Mouse (Mus musculus) embryonic facial prominence, embryonic 11.5 days (tissue): ENCODE measurements around the gene Olfr860. TPM values are rescaled to one million over a fixed set of nuclear protein-coding genes. Genes with fewer than 3 reads are reported as not detected.
"Not testable (repeated sequence)": the region's sequence is repeated elsewhere in the genome, so short reads cannot be mapped to it uniquely, and the experiment has no call there.

Source experiments
- ATAC-seq: fragments of 200-750 bp; cut with Nextera tagmentation; replicated peaks from 2 replicates; pipeline ENCODE4 v1.8.0; 2017; ENCODE audit warnings: low read depth; ENCODE audit not compliant: insufficient number of reproducible peaks, low FRiP score, low TSS enrichment
- DNase-seq: peaks from one replicate; pipeline ENCODE4 v3.0.0-alpha.2; 2015; ENCODE audit warnings: low spot score
- H3K27ac ChIP-seq: fragments of 300-500 bp; sonication (generic); replicated peaks from 2 replicates; pipeline ENCODE4 v1.5.1; 2014; ENCODE audit warnings: mild to moderate bottlenecking, low read depth, low read length, control low read depth
- H3K27me3 ChIP-seq: fragments of 300-500 bp; sonication (generic); 2 replicates; pipeline ENCODE4 v1.6.1; 2014; ENCODE audit warnings: mild to moderate bottlenecking, low read length, moderate library complexity, mixed read lengths; ENCODE audit not compliant: control insufficient read depth, insufficient read depth
- H3K36me3 ChIP-seq: fragments of 300-500 bp; sonication (generic); replicated peaks from 2 replicates; pipeline ENCODE4 v1.6.1; 2014; ENCODE audit warnings: low read depth, mild to moderate bottlenecking, low read length, moderate library complexity, mixed read lengths; ENCODE audit not compliant: control insufficient read depth, insufficient read depth
- H3K4me1 ChIP-seq: fragments of 300-500 bp; sonication (generic); 2 replicates; pipeline ENCODE4 v1.6.1; 2014; ENCODE audit warnings: low read length, mixed read lengths; ENCODE audit not compliant: control insufficient read depth, insufficient read depth
- H3K4me2 ChIP-seq: fragments of 300-500 bp; sonication (generic); 2 replicates; pipeline ENCODE4 v1.6.1; 2014; ENCODE audit warnings: low read depth, mild to moderate bottlenecking, control low read depth, low read length, moderate library complexity
- H3K4me3 ChIP-seq: fragments of 300-500 bp; sonication (generic); 2 replicates; pipeline ENCODE4 v1.5.1; 2014; ENCODE audit warnings: low read depth, low read length, control low read depth
- H3K9ac ChIP-seq: fragments of 300-500 bp; sonication (generic); replicated peaks from 2 replicates; pipeline ENCODE4 v1.6.1; 2014; ENCODE audit warnings: mild to moderate bottlenecking, control low read depth, low read length
- H3K9me3 ChIP-seq: fragments of 300-500 bp; sonication (generic); replicated peaks from 2 replicates; pipeline ENCODE4 v1.6.1; 2016; ENCODE audit warnings: mild to moderate bottlenecking, low read length, inconsistent platforms, mixed read lengths; ENCODE audit not compliant: control insufficient read depth
- WGBS: fragments of 180-500 bp; shearing (Covaris S2); extraction: QIAGEN DNeasy Blood & Tissue Kit; methylation state at CpG from one replicate; pipeline ENCODE4 v1.1.7; 2014; 5-methylcytosine and 5-hydroxymethylcytosine counted together
- polyA plus RNA-seq: library from polyadenylated mRNA; unstranded; fragments of >200 nt; fragmentation: Nextera tagmentation; extraction: Ambion mirVana; gene quantifications from 2 replicates; pipeline ENCODE4 v1.2.1, GENCODE M21; 2014

Gene Olfr860
- polyA plus RNA-seq, result not detected in 2 replicates

DNA sequence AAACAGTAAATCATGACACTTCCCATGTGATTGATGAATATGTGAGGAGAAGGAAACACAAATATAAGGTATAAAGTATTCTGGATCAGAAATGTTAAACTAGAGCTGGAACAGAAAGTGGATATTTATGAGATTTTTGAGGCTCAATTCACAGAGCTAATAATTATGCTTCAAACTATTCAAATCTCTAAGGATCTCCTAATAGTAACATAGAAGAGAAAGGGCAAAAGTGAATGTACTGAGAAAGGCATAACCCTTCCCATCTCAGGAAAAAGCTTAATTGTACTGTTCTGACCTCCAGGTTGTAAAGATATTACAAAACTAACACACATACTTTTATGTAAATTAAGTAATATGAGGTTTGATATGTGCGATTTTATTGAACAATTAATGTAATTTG is at the start of gene Olfr860:
Gene Olfr860, minus strand, starts transcription at position 101 of the 400 bp plus-strand sequence.
- H3K4me3 ChIP-seq, result no peak within 1 kb of the TSS
- DNase-seq, result no peak
- no peaks in the 10 kb centered on the region for H3K4me1 ChIP-seq
- H3K36me3 ChIP-seq, result no peaks in the 10 kb centered on the region
- H3K4me2 ChIP-seq, result no peak within 1 kb of the TSS
- no peaks in the 10 kb centered on the region for H3K27me3 ChIP-seq
- no peak within 1 kb of the TSS for H3K9ac ChIP-seq
- ATAC-seq, result no peak
- H3K9me3 ChIP-seq, result no peaks in the 10 kb centered on the region
- WGBS, result 83% methylated on average over 1 of the region's 1 CpGs
- no peak within 1 kb of the TSS for H3K27ac ChIP-seq

DNA sequence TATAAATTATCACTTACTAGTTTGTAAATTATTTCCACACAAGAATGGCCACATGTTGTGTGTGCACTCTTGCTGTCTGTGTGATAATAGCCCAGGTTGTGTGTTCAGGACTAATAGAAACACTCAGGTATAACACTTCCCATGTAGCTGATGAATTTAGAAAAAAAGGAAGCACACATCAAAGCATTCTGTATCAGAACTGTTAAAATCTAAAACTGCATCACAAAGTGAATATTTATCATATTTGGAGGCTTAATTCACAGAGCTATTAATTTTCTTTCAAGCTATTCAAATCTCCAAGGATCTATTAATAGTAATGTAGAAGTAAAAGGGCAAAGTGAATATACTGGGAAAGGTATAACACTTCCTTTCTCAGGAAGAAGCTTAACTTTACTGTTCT is 38.4 kb upstream of the Olfr860 start, which contains the start of gene Olfr862:
Gene Olfr862, minus strand, starts transcription at position 101 of the 400 bp plus-strand sequence.
- Histone ChIP-seq H3K4me1 (no peaks in the 10 kb centered on the region), H3K9me3 (no peaks in the 10 kb centered on the region), H3K9ac (no peak within 1 kb of the TSS), H3K36me3 (no peaks in the 10 kb centered on the region), H3K4me3 (no peak within 1 kb of the TSS), H3K27me3 (no peaks in the 10 kb centered on the region), H3K4me2 (no peak within 1 kb of the TSS), H3K27ac (no peak within 1 kb of the TSS)
- no peak for ATAC-seq
- DNase-seq, result no peak

DNA sequence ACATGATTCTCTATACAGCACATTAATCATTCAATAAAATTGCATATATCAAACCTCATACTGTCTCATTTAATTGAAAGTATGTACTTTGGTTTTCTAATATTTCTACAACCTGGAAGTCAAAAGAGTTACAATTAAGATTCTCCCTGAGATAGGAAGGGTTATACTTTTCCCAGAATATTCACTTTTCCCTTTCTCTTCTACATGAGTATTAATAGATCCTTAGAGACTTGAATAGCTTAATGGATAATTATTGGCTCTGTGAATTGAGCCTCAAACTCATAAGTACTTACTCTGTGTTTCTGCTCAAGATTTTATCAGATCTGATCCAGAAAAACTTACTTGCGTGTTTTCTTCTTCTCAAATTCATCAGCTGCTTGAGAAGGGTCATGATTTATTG is 44.9 kb downstream of the Olfr860 start, which contains the start of gene Olfr859:
Gene Olfr859, plus strand, starts transcription at position 301 of the 400 bp plus-strand sequence.
- not testable (repeated sequence) for H3K27me3 ChIP-seq, H3K36me3 ChIP-seq, ATAC-seq, H3K9ac ChIP-seq, H3K4me1 ChIP-seq, H3K4me2 ChIP-seq, H3K9me3 ChIP-seq, H3K27ac ChIP-seq, DNase-seq, H3K4me3 ChIP-seq
- WGBS, result 73% methylated on average over 1 of the region's 1 CpGs

DNA sequence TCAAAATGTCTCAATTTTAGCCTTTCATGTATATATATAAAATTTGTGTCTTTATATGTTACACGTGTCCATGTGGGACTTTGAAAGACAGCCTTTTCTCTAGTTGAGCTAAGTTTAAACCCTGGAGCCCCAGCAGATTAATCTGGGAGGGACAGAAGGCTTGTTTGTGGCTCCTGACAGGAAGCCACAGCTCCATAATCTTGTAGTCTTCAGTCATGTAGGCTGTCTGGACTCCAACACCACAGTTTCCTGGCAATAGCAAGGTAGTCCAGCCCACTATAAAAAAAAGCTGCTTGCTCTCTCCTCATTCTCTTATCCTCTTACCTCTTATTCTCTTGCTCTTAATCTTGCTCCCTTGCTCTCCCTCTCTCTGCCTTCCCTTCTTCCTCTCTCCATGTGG is 46.5 kb downstream of the Olfr860 start:
- ATAC-seq (no peak), DNase-seq (no peak)
- H3K27me3 ChIP-seq, result no peaks in the 10 kb centered on the region
- H3K4me2 ChIP-seq, result no peak overlapping the region
- H3K36me3 ChIP-seq, result no peaks in the 10 kb centered on the region
- H3K9ac ChIP-seq, result no peak overlapping the region
- no peaks in the 10 kb centered on the region for H3K4me1 ChIP-seq
- H3K9me3 ChIP-seq, result no peaks in the 10 kb centered on the region
- 57% methylated on average over 1 of the region's 1 CpGs for WGBS
- no peak overlapping the region for H3K4me3 ChIP-seq
- H3K27ac ChIP-seq, result no peak overlapping the region

Other genes starting within 250 kb of the Olfr860 start
- 37.0 and 37.2 TPM in 2 replicates for gene Zfp317, start 227.6 kb downstream of the Olfr860 start, polyA plus RNA-seq
- not detected in 2 replicates for gene Olfr857, start 140.3 kb downstream of the Olfr860 start, polyA plus RNA-seq
- gene Olfr58, start 69.5 kb downstream of the Olfr860 start, polyA plus RNA-seq, result not detected in 2 replicates
- gene Olfr859, start 44.8 kb downstream of the Olfr860 start, polyA plus RNA-seq, result not detected in 2 replicates
- not detected in 2 replicates for gene Olfr862, start 38.3 kb upstream of the Olfr860 start, polyA plus RNA-seq
- gene Olfr77, start 67.1 kb upstream of the Olfr860 start, polyA plus RNA-seq, result 0.20 and 0.28 TPM in 2 replicates
- not detected in 2 replicates for gene Olfr866, start 178.3 kb upstream of the Olfr860 start, polyA plus RNA-seq
- gene Olfr867, start 207.8 kb upstream of the Olfr860 start, polyA plus RNA-seq, result not detected in 2 replicates
- not detected in 2 replicates for gene Olfr868, start 248.9 kb upstream of the Olfr860 start, polyA plus RNA-seq